Mouse (Mus musculus): ENCODE measurements around the gene Polr3gl. TPM values are rescaled to one million over a fixed set of nuclear protein-coding genes. Genes with fewer than 3 reads are reported as not detected.

Polr3gl gene
- total RNA-seq, 2 experiments from 2014 or later, result 26.6 to 28.1 TPM

DNA sequence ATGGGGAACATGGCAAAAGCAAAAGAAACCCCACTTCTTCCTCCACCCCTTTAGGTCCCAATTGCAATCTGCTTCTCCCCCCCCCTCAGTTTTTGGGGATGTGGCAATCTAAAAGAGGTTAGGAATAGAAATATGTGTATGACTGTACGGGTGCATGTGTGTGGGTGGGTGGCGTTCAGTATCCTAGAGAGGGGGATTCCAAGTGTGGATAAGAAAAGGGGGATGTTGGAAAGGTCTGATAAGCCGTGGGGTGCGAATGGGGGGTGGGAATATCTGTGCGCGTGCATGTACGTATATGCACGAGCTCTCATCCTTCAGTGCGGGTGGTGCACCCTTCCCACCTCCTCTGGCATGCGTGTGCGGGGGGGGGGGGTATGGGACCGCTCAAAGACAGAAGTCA, 2.9 kb upstream of the Polr3gl start:
- peak overlapping the region; percentile 96 for H3K27ac ChIP-seq
- peak in 1 of 2 experiments; percentile 57 for DNase-seq (ENCODE audit: extremely low spot score in 1 of 2, low spot score in 2 of 2)

DNA sequence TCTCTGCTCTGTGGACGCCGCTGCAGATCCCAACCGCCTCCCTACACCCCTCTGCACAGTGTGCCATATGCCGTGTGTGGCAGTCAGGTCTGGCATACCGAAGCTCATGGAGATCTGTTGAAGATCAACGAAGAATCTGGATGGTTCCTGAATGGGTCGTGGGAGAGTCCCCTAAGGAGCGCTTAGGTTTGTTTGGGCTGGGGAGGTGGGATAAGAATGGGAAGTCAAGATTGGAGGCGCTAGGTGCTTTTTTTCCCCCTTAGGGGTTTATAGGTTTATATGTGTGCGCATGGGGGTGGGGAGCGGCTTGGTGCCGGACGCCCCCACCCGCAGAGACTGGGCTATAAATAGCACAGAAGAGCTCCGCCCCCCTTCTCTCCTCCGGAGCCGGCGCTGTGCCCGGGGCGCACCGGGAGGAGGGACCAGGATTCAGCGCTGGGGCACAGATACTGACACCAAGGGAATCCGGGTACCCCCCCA, 2.3 kb upstream of the Polr3gl start, which contains the start of gene Ankrd34a:
Gene Ankrd34a (plus strand): TSS at position 409 of the 480 bp plus-strand sequence.
- intact Hi-C loops (cut with DNase I), result loop anchor here (5.0 kb wide), 1 partner anchor 319 kb away; no protein-coding TSS in a partner anchor
- Histone ChIP-seq H3K4me3 (peak within 1 kb of the TSS; percentile 77), H3K27ac (peak within 1 kb of the TSS; percentile 96)
- DNase-seq (ENCODE audit: extremely low spot score in 1 of 2, low spot score in 2 of 2), result peak; percentile 81 to 84
- no peak for TF ChIP-seq CTCF (IDR thresholded peaks at IDR 0.05)

More for the DNA sequence above, 2.9 kb upstream of the Polr3gl start:
- H3K4me3 ChIP-seq, result peak overlapping the region; percentile 77
- no peak for TF ChIP-seq CTCF (IDR thresholded peaks at IDR 0.05)
- intact Hi-C loops (cut with DNase I), result loop anchor here (5.0 kb wide), 1 partner anchor 320 kb away; no protein-coding TSS in a partner anchor

DNA sequence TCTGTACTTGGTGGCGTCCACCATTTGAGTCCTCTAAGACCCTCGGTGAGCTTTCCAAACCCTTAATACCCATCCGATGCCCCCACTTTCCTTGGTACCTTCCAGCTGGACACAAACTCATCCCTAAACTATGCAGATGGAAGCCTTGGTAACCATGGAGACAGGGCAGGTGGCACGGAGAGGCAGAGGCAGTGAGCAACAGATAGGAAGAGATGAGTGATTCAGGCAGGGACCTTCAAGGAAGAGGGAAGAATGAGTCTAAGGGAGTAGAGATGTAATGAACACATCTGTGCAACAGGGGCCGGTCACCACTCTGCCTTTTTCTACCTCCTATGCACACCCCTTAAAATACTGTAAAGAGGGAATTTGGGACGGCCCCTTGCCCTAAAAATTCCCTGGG, 1.7 kb upstream of the Polr3gl start:
- peak in 1 of 2 experiments; percentile 47 for DNase-seq (ENCODE audit: extremely low spot score in 1 of 2, low spot score in 2 of 2)
- Histone ChIP-seq H3K4me3 (peak overlapping the region; percentile 77), H3K27ac (peak overlapping the region; percentile 96)
- intact Hi-C loops (cut with DNase I), result loop anchor here (5.0 kb wide), 1 partner anchor 318 kb away; no protein-coding TSS in a partner anchor
- TF ChIP-seq CTCF (IDR thresholded peaks at IDR 0.05), result no peak

DNA sequence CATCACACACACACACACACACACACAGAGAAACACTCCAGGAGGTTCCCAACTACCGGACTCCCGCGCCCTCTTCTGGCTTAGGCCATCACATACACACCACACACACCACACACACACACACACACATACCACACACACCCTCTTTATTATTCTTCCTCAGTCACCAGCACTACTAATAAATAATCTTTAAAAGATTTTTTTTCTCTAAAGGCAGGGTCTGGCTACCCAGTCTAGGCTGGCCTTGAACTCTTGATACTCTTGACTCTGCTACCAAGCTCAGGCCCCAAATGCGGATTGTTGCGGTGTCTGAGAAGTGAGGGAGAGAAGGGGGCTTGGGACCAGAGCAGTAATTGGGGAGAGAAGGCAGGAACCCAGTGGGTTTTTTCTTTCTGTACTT, 870 bp upstream of the Polr3gl start:
- no peak for DNase-seq (ENCODE audit: extremely low spot score in 1 of 2, low spot score in 2 of 2)
- intact Hi-C loops (cut with DNase I), result loop anchor here (5.0 kb wide), 2 partner anchors 93 to 318 kb away; no protein-coding TSS in a partner anchor
- no peak for TF ChIP-seq CTCF (IDR thresholded peaks at IDR 0.05)
- H3K4me3 ChIP-seq, result no peak overlapping the region
- peak overlapping the region; percentile 96 for H3K27ac ChIP-seq

DNA sequence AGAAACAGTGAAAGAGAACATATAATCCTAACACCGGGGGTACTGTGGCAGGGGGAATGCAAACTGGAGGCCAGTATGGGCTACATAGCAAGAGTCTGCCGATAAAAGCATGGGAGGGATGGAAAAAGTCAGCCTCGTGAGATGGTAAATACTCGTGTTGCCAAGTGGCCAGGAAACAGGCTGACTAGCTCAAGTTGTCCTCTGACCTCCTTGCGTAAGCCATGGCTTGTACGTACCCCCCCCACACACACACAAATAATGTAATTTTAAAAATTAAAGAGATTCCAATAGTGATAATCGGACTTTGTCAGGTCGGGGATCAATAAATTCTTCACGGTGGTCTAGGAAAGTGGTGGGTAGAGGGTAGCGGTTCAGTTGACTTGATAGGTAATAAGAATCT, 607 bp downstream of the Polr3gl start:
- peak overlapping the region; percentile 98 for H3K27ac ChIP-seq

DNA sequence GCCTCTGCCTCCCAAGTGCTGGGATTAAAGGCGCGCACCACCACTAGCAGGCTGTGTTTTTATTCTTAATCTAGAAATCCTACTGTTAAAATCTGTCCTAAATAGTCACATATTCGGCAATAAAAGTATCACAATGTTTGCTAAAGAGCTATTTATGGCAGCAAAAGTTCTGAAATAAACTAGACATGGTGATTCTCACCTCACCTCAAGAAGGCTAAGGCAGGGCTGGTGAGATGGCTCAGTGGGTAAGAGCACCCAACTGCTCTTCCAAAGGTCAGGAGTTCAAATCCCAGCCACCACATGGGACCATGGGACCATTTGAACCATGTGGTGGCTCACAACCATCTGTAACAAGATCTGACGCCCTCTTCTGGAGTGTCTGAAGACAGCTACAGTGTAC, 3.3 kb downstream of the Polr3gl start:
- intact Hi-C loops (cut with DNase I), result loop anchor here (5.0 kb wide), 1 partner anchor 88 kb away; no protein-coding TSS in a partner anchor
- H3K27ac ChIP-seq, result no peak overlapping the region
- no peak for TF ChIP-seq CTCF (IDR thresholded peaks at IDR 0.05)
- no peak overlapping the region for H3K4me3 ChIP-seq
- DNase-seq (ENCODE audit: extremely low spot score in 1 of 2, low spot score in 2 of 2), result no peak

More for the DNA sequence above, 607 bp downstream of the Polr3gl start:
- no peak for TF ChIP-seq CTCF (IDR thresholded peaks at IDR 0.05)
- peak overlapping the region; percentile 73 for H3K4me3 ChIP-seq
- intact Hi-C loops (cut with DNase I), result loop anchor here (1.0 to 5.0 kb wide), 2 partner anchors 13 to 91 kb away; no protein-coding TSS in a partner anchor
- DNase-seq (ENCODE audit: extremely low spot score in 1 of 2, low spot score in 2 of 2), result no peak

DNA sequence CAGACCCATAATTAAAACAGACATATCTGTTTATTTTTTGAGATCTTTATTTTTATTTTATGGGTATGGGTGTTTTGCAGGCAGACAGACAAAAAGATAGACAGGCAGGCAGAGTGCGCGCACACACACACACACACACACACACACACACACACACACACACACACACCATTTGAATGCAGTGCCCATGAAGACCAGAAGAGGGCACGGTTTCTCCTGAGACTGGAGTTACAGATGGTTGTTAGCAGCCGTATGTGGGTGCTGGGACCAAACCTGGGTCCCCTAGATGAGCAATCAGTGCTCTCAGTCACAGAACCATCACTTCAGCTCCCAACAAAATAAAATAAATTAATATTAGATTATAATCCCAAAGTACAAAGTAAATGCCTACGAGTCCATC, 10.6 kb downstream of the Polr3gl start:
- no peak for DNase-seq (ENCODE audit: extremely low spot score in 1 of 2, low spot score in 2 of 2)
- intact Hi-C loops (cut with DNase I), result no loop called here
- Histone ChIP-seq H3K27ac (no peak overlapping the region), H3K4me3 (no peak overlapping the region)
- TF ChIP-seq CTCF (IDR thresholded peaks at IDR 0.05), result no peak

DNA sequence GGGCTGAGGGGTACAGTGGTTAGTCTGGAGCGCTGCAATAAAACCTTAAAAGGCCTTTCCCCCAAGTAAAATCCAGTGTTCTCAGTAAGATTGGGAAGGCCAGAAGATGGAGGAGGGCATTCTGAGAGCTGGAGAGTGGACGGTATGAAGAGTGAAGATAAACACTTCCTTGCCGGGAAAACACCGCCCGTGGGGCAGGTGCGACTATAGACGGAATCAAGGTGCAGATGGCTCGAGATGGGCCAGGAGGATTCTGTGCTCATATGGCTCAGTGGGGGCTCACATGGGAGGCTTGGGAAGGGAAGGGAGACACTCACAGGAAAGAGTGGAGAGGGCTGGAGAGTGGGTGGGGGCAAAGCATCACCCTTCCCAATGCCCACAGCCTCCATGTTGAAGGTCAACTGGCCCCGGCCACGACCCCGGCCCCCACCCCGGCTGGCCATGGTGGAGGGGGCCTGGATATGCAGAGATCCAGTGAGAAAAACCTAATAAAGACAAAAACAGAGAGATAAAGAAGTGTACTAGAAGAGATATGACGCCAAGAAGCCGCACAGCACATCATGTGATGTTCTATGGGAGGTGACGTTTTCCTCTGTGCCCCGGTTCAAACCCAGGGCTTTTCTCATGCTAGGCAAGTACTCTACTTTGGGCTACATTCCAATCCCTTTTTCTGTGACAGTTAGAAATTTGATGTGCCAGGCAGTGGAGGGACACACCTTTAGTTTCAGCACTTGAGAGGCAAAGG, 12.0 kb downstream of the Polr3gl start:
- intact Hi-C loops (cut with DNase I), result loop anchor here (2.0 kb wide), 1 partner anchor 57 kb away; no protein-coding TSS in a partner anchor
- DNase-seq (ENCODE audit: extremely low spot score in 1 of 2, low spot score in 2 of 2), result no peak
- no peak for TF ChIP-seq CTCF (IDR thresholded peaks at IDR 0.05)
- no peak overlapping the region for H3K4me3 ChIP-seq
- no peak overlapping the region for H3K27ac ChIP-seq

DNA sequence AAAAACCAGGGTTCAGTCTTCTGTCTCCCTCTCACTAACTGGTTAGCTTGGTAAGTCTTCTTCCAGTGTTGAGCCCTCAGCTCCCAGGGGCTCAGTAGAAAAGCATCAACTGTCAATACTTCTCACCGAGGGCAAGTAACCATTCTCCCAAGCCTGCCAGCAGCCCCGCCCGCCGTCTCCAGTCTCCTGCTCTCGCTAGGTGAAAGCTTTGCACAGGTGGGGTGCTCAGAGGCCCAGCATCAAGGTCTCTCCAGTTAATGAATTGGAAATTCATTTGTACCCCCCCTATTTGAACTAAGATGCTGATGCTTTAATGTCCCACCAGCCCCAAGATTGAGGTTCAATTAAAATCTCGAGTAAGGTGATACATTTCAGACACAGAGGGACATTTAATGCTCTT, 12.8 kb downstream of the Polr3gl start:
- intact Hi-C loops (cut with DNase I), result loop anchor here (2.0 kb wide), 1 partner anchor 58 kb away; no protein-coding TSS in a partner anchor
- no peak for DNase-seq (ENCODE audit: extremely low spot score in 1 of 2, low spot score in 2 of 2)
- no peak overlapping the region for H3K4me3 ChIP-seq
- H3K27ac ChIP-seq, result peak overlapping the region; percentile 32
- TF ChIP-seq CTCF (IDR thresholded peaks at IDR 0.05), result no peak

DNA sequence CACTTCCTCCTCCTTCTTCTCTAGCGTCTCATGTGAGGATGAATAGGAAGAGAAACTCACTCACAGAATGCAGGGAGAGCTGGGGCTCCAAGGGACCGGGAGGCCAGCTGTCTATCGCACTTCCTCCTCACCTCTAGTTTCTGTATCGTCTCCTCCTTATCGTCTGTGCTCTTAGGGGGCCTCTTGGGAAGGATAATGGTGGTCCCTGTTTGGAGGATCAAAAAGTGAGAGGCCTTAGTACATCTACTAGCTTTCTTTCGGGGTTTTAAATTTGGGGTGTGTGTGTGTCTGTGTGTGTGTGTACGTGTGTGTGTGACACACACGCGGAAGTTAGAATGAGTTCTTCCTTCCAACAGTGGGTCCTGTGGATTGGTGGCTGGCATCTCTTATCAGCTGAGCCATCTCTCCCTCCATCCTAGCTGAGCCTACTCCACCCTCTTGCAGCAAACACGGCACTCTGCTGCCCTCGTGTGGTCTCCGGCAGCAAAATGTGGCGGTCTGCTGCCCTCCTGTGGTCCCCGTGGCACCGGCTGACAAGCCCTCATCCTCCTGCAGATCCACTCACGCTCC, 14.0 kb downstream of the Polr3gl start:
- Histone ChIP-seq H3K27ac (peak overlapping the region; percentile 81), H3K4me3 (peak overlapping the region; percentile 32)
- no peak; the same call in none of the 2 replicates for TF ChIP-seq CTCF (IDR thresholded peaks at IDR 0.05)
- DNase-seq (ENCODE audit: extremely low spot score in 1 of 2, low spot score in 2 of 2), result peak; percentile 91 to 95
- intact Hi-C loops (cut with DNase I), result loop anchor here (1.0 to 5.0 kb wide), 5 partner anchors 13 to 78 kb away; no protein-coding TSS in a partner anchor

DNA sequence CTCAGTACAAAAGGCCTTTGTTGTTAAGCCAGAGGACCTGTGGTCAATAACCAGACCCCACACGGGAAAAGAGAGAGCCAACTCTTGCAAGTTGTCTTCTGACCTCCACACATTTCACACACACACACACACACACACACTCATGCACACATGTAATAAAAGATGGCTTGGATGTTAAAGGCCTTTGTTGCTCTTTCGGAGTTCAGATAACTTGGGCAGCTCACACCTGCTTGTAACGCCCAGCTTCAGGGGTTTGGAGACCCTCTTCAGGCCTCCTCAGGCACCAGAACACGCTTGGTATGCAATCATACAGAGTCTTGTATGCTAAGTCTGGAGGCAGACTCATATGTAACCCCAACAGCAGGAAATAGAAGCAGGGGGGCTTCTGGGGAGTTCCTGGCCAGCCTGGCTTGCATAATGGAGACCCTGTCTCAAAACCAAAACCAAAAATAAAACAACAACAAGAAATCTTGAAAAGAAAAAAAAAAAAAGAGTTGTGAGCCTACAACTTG, 14.7 kb downstream of the Polr3gl start:
- TF ChIP-seq CTCF (IDR thresholded peaks at IDR 0.05), result no peak
- intact Hi-C loops (cut with DNase I), result loop anchor here (5.0 kb wide), 1 partner anchor 77 kb away; no protein-coding TSS in a partner anchor
- H3K4me3 ChIP-seq, result no peak overlapping the region; the same call in 1 of the 2 replicates
- H3K27ac ChIP-seq, result peak overlapping the region; percentile 81
- no peak for DNase-seq (ENCODE audit: extremely low spot score in 1 of 2, low spot score in 2 of 2)
